Mouse (Mus musculus) layer of hippocampus, postnatal 25 days (tissue): Measurements from ENCODE around the gene Zmiz1. TPM values are rescaled to one million over a fixed set of nuclear protein-coding genes. Genes with fewer than 3 reads are reported as not detected.

Experiments used
- DNase-seq, 2 experiments: peaks; one replicate each; pipeline ENCODE4 v3.0.0; 2022; ENCODE audit warnings: mixed read lengths in 2 of 2, low spot score in 1 of 2; ENCODE audit errors: extremely low spot score in 1 of 2
- total RNA-seq, 2 experiments: library from RNA; stranded (reverse); gene quantifications; 2 replicates each; pipeline ENCODE4 v1.2.3; 2021

The Zmiz1 gene
- 100 to 1,000 TPM in 1 of 2 experiments, 10 to 100 TPM in 1; 82.5 to 105 TPM for total RNA-seq

- peak; percentile 79 to 83 for DNase-seq
Measured at GRCm38 (mm10) chr14:25459016-25459393, at the start of gene Zmiz1. TSS of gene Zmiz1 (plus strand) at chr14:25459185.

- no peak for DNase-seq
Measured at GRCm38 (mm10) chr14:25411848-25412527, 47.0 kb upstream of the Zmiz1 start.

GRCm38 (mm10) chr14:25412811-25413210, 46.2 kb upstream of the Zmiz1 start:
- no peak for DNase-seq

- no peak for DNase-seq
Measured at GRCm38 (mm10) chr14:25413510-25413909, 45.5 kb upstream of the Zmiz1 start.

- no peak for DNase-seq
Measured at GRCm38 (mm10) chr14:25414115-25414514, 44.9 kb upstream of the Zmiz1 start.

- DNase-seq = no peak
Measured at GRCm38 (mm10) chr14:25420001-25420690, 38.8 kb upstream of the Zmiz1 start.

GRCm38 (mm10) chr14:25420987-25421386, 38.0 kb upstream of the Zmiz1 start:
- DNase-seq = no peak

GRCm38 (mm10) chr14:25421596-25422001, 37.4 kb upstream of the Zmiz1 start:
- DNase-seq = peak; percentile 35 to 51

- no peak for DNase-seq
Measured at GRCm38 (mm10) chr14:25422946-25423345, 36.0 kb upstream of the Zmiz1 start.

- no peak for DNase-seq
Measured at GRCm38 (mm10) chr14:25423721-25424443, 35.1 kb upstream of the Zmiz1 start.

- DNase-seq = no peak
Measured at GRCm38 (mm10) chr14:25438255-25438654, 20.7 kb upstream of the Zmiz1 start.

- DNase-seq = no peak
Measured at GRCm38 (mm10) chr14:25440116-25440515, 18.9 kb upstream of the Zmiz1 start.

- no peak for DNase-seq
Measured at GRCm38 (mm10) chr14:25440777-25441176, 18.2 kb upstream of the Zmiz1 start.

GRCm38 (mm10) chr14:25441469-25441868, 17.5 kb upstream of the Zmiz1 start:
- no peak for DNase-seq

GRCm38 (mm10) chr14:25442676-25443075, 16.3 kb upstream of the Zmiz1 start:
- no peak for DNase-seq

- no peak for DNase-seq
Measured at GRCm38 (mm10) chr14:25447136-25447775, 11.7 kb upstream of the Zmiz1 start.

GRCm38 (mm10) chr14:25448471-25448870, 10.5 kb upstream of the Zmiz1 start:
- DNase-seq = no peak

GRCm38 (mm10) chr14:25451099-25451667, 7.8 kb upstream of the Zmiz1 start:
- DNase-seq = no peak

- no peak for DNase-seq
Measured at GRCm38 (mm10) chr14:25451699-25452632, 7.0 kb upstream of the Zmiz1 start.
